Mouse (Mus musculus): Measurements from ENCODE around the gene Col25a1. TPM values are rescaled to one million over a fixed set of nuclear protein-coding genes. Genes with fewer than 3 reads are reported as not detected.

Gene Col25a1
- polyA plus RNA-seq, 1 experiment = not detected

GRCm38 (mm10) chr3:130329833-130330555 lies 198.7 kb downstream of the Col25a1 start:
- H3K4me1 ChIP-seq (ENCODE audit: control insufficient read depth, insufficient read depth, low read length) = peaks cover 17% of the 10 kb centered on the region
- H3K4me3 ChIP-seq (ENCODE audit: insufficient read depth, low read length) = no peak overlapping the region
- no peak for TF ChIP-seq POLR2A (IDR thresholded peaks at IDR 0.05; ENCODE audit: borderline replicate concordance, low read depth, low read length)
- no peak for TF ChIP-seq CTCF (IDR thresholded peaks at IDR 0.05; ENCODE audit: low read depth, low read length)
- H3K27ac ChIP-seq (ENCODE audit: insufficient read depth, low read depth, low read length) = no peak overlapping the region

DNA sequence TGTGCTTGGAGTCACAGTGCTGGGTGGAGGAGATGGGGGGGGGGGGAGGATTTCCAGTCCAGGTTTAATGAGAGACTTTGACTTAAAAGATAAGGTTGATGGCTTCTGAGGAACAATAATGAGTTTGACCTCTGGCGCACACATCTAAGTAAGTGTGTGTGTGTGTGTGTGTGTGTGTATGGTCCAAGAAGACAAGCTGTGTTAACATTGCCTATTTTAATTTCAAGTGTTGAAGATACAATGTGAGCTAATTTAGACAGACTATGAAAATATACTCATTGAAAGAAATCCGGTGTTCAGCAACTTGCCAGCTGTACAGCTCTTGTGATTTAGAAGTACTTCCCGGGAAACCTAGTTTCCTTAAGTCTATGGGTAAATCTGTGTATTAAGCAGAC lies 199.3 kb downstream of the Col25a1 start:
- TF ChIP-seq POLR2A (IDR thresholded peaks at IDR 0.05; ENCODE audit: borderline replicate concordance, low read depth, low read length) (no peak), CTCF (IDR thresholded peaks at IDR 0.05; ENCODE audit: low read depth, low read length) (no peak)
- Histone ChIP-seq H3K4me3 (ENCODE audit: insufficient read depth, low read length) (no peak overlapping the region), H3K27ac (ENCODE audit: insufficient read depth, low read depth, low read length) (no peak overlapping the region), H3K4me1 (ENCODE audit: control insufficient read depth, insufficient read depth, low read length) (peaks cover 14% of the 10 kb centered on the region)

DNA sequence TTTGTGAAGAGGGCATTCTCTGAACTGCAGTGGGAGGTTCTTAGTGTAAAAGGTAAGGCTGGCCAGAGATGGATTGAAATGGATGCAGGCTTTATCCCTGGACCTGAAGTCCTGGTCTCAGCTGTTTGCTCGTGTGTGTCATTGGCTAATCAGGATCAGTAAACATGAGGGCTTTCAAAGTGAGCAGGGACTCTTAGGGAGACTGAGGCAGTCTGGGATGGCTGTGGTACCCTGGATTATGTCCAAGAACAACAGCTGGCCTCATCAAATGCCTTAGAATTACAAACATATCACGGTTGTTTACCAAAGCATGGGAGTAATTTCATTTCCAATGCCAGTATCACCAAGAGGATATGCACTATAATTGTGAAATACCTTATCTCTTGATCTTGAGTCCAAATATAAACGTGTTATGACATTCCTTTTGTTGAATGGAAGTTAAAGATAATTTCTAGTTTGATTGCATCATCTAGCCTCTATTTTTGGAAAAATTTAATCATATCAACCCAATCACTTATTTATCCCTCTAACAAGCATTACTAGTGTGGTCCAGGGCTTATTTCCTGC lies 201.1 kb downstream of the Col25a1 start:
- TF ChIP-seq CTCF (IDR thresholded peaks at IDR 0.05; ENCODE audit: low read depth, low read length) (no peak), POLR2A (IDR thresholded peaks at IDR 0.05; ENCODE audit: borderline replicate concordance, low read depth, low read length) (no peak)
- Histone ChIP-seq H3K4me1 (ENCODE audit: control insufficient read depth, insufficient read depth, low read length) (peaks cover 10% of the 10 kb centered on the region), H3K27ac (ENCODE audit: insufficient read depth, low read depth, low read length) (no peak overlapping the region), H3K4me3 (ENCODE audit: insufficient read depth, low read length) (no peak overlapping the region)

GRCm38 (mm10) chr3:130337857-130338256 lies 206.6 kb downstream of the Col25a1 start:
- TF ChIP-seq CTCF (IDR thresholded peaks at IDR 0.05; ENCODE audit: low read depth, low read length) = no peak
- TF ChIP-seq POLR2A (IDR thresholded peaks at IDR 0.05; ENCODE audit: borderline replicate concordance, low read depth, low read length) = no peak
- H3K27ac ChIP-seq (ENCODE audit: insufficient read depth, low read depth, low read length) = no peak overlapping the region
- H3K4me3 ChIP-seq (ENCODE audit: insufficient read depth, low read length) = no peak overlapping the region
- H3K4me1 ChIP-seq (ENCODE audit: control insufficient read depth, insufficient read depth, low read length) = peaks cover 8% of the 10 kb centered on the region

DNA sequence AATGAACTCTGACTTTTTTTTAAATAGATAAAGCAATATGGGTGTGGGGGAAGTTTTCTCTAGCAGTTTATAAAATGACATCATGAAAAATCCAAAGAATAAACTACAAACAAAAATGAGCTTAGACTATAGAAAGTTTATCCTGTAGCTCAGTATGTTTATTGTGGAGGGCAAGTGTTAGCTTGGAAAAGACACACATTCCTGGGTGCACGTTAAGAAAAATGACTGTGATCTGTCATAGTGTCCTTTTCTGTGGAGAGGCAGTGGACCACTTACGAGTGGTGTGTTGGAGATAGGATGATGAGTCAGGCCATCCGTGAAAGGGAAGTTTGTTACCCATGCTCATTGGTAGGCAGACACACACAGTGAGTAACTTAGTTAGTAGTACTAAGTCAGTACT lies 207.1 kb downstream of the Col25a1 start:
- no peak for TF ChIP-seq CTCF (IDR thresholded peaks at IDR 0.05; ENCODE audit: low read depth, low read length)
- TF ChIP-seq POLR2A (IDR thresholded peaks at IDR 0.05; ENCODE audit: borderline replicate concordance, low read depth, low read length) = no peak
- H3K27ac ChIP-seq (ENCODE audit: insufficient read depth, low read depth, low read length) = no peak overlapping the region
- H3K4me3 ChIP-seq (ENCODE audit: insufficient read depth, low read length) = no peak overlapping the region
- H3K4me1 ChIP-seq (ENCODE audit: control insufficient read depth, insufficient read depth, low read length) = peaks cover 8% of the 10 kb centered on the region

DNA sequence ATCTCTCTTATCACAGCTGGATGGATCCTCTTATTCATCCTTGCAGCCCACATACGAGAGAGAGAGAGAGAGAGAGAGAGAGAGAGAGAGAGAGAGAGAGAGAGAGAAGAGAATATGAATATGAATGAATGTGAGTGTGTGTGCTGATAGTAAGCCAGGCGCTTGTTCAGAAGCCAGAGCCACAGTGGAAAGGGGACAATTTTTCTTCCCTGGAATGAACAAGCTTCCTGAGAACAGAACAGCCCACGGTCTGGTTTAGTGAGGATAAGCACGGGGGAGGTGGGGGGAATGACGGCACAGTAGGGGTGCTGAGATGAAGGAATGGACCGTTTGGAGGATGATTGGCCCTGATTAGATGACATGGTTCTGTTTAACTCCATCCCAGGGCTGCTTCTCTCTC lies 218.9 kb downstream of the Col25a1 start:
- TF ChIP-seq CTCF (IDR thresholded peaks at IDR 0.05; ENCODE audit: low read depth, low read length) = no peak
- TF ChIP-seq POLR2A (IDR thresholded peaks at IDR 0.05; ENCODE audit: borderline replicate concordance, low read depth, low read length) = no peak
- Histone ChIP-seq H3K4me3 (ENCODE audit: insufficient read depth, low read length) (no peak overlapping the region), H3K4me1 (ENCODE audit: control insufficient read depth, insufficient read depth, low read length) (peaks cover 6% of the 10 kb centered on the region; the same call in 1 of the 2 replicates), H3K27ac (ENCODE audit: insufficient read depth, low read depth, low read length) (no peak overlapping the region)

GRCm38 (mm10) chr3:130354399-130355039 lies 223.2 kb downstream of the Col25a1 start:
- peaks cover 17% of the 10 kb centered on the region for H3K4me1 ChIP-seq (ENCODE audit: control insufficient read depth, insufficient read depth, low read length)
- no peak overlapping the region for H3K27ac ChIP-seq (ENCODE audit: insufficient read depth, low read depth, low read length)
- no peak for TF ChIP-seq POLR2A (IDR thresholded peaks at IDR 0.05; ENCODE audit: borderline replicate concordance, low read depth, low read length)
- TF ChIP-seq CTCF (IDR thresholded peaks at IDR 0.05; ENCODE audit: low read depth, low read length) = no peak
- H3K4me3 ChIP-seq (ENCODE audit: insufficient read depth, low read length) = no peak overlapping the region

DNA sequence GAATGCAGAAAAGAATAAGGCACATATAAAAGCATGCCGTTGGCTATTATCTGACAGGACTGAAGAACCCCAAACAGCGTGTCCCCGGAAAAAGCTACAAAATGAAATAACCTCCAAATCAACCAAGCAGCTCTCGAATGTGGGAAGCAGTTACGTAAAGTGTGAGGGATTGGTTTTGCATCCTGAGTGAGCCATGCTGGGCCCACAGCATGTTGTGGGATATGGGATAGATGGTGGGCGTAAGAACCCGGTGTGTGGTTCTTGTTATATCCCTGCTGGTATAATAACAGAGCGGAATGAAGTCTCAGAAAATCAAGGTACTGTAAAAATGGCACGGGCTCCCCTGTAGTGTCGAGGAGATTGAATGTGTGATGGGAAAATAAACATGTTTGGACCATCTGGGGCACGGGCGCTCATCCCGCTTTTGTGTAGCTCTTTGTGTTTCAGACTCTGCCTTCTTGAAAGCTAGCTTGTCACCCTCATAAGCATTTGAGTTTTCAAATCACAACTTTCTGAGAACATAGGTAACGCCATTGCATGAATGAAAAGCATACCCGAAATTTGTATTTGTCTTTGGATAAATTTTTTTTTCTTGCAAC lies 225.4 kb downstream of the Col25a1 start:
- H3K4me3 ChIP-seq (ENCODE audit: insufficient read depth, low read length) = no peak overlapping the region
- TF ChIP-seq POLR2A (IDR thresholded peaks at IDR 0.05; ENCODE audit: borderline replicate concordance, low read depth, low read length) (no peak), CTCF (IDR thresholded peaks at IDR 0.05; ENCODE audit: low read depth, low read length) (no peak)
- H3K27ac ChIP-seq (ENCODE audit: insufficient read depth, low read depth, low read length) = no peak overlapping the region
- peaks cover 29% of the 10 kb centered on the region for H3K4me1 ChIP-seq (ENCODE audit: control insufficient read depth, insufficient read depth, low read length)

GRCm38 (mm10) chr3:130360813-130361212 lies 229.5 kb downstream of the Col25a1 start:
- Histone ChIP-seq H3K4me1 (ENCODE audit: control insufficient read depth, insufficient read depth, low read length) (peaks cover 28% of the 10 kb centered on the region), H3K4me3 (ENCODE audit: insufficient read depth, low read length) (no peak overlapping the region), H3K27ac (ENCODE audit: insufficient read depth, low read depth, low read length) (no peak overlapping the region)
- TF ChIP-seq POLR2A (IDR thresholded peaks at IDR 0.05; ENCODE audit: borderline replicate concordance, low read depth, low read length) (no peak), CTCF (IDR thresholded peaks at IDR 0.05; ENCODE audit: low read depth, low read length) (no peak)

GRCm38 (mm10) chr3:130361922-130362321 lies 230.6 kb downstream of the Col25a1 start:
- TF ChIP-seq POLR2A (IDR thresholded peaks at IDR 0.05; ENCODE audit: borderline replicate concordance, low read depth, low read length) (no peak), CTCF (IDR thresholded peaks at IDR 0.05; ENCODE audit: low read depth, low read length) (no peak)
- Histone ChIP-seq H3K27ac (ENCODE audit: insufficient read depth, low read depth, low read length) (no peak overlapping the region), H3K4me3 (ENCODE audit: insufficient read depth, low read length) (no peak overlapping the region), H3K4me1 (ENCODE audit: control insufficient read depth, insufficient read depth, low read length) (peaks cover 21% of the 10 kb centered on the region)
